Mouse (Mus musculus): Measurements from ENCODE around the gene Xylt1. TPM values are rescaled to one million over a fixed set of nuclear protein-coding genes. Genes with fewer than 3 reads are reported as not detected.

Gene Xylt1
- polyA plus RNA-seq, 1 experiment from 2014 or later: 1.1 TPM

GRCm38 (mm10) chr7:117655732-117656131, 275.0 kb downstream of the Xylt1 start:
- Histone ChIP-seq H3K4me2 (ENCODE audit: low read depth, low read length) (no peak overlapping the region), H3K4me3 (ENCODE audit: low read length) (no peak overlapping the region), H3K9ac (ENCODE audit: low read length) (no peak overlapping the region), H3K4me1 (ENCODE audit: control insufficient read depth, insufficient read depth, low read length) (no peaks in the 10 kb centered on the region), H3K36me3 (ENCODE audit: control insufficient read depth, insufficient read depth) (no peaks in the 10 kb centered on the region), H3K27ac (ENCODE audit: low read length) (no peak overlapping the region), H3K27me3 (ENCODE audit: control insufficient read depth, insufficient read depth, low read length) (no peaks in the 10 kb centered on the region), H3K9me3 (replicated peaks; ENCODE audit: control insufficient read depth, low read length) (no peaks in the 10 kb centered on the region)
- no peak for ATAC-seq (replicated peaks; ENCODE audit: extremely low read depth, insufficient read depth, low FRiP score)
- WGBS: 94% methylated on average over 5 of the region's 5 CpGs

DNA sequence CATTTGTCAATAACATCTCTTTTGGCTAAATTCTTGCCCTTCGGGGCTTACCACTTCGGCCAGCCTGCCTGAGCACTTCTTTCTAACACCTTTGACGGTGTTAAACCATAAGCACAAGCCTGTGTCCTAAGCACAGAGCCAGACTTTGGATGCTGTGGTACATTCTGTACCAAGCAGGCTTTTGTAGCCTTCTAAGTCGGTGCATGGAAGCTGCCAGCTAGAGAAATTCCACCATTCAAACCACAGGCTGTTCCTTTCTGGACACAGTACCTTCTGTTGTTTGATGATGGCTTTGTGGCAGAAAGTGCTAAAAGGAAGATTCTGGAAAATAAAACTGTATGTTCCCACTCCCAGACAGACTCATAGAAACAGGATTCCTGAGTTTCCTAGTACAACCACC, 277.4 kb downstream of the Xylt1 start:
- H3K27ac ChIP-seq (ENCODE audit: low read length): no peak overlapping the region
- no peak for ATAC-seq (replicated peaks; ENCODE audit: extremely low read depth, insufficient read depth, low FRiP score)
- H3K4me3 ChIP-seq (ENCODE audit: low read length): no peak overlapping the region
- H3K4me2 ChIP-seq (ENCODE audit: low read depth, low read length): no peak overlapping the region
- no peaks in the 10 kb centered on the region for H3K27me3 ChIP-seq (ENCODE audit: control insufficient read depth, insufficient read depth, low read length)
- WGBS: 91% methylated on average over 4 of the region's 4 CpGs
- H3K9me3 ChIP-seq (replicated peaks; ENCODE audit: control insufficient read depth, low read length): no peaks in the 10 kb centered on the region
- H3K4me1 ChIP-seq (ENCODE audit: control insufficient read depth, insufficient read depth, low read length): no peaks in the 10 kb centered on the region
- H3K9ac ChIP-seq (ENCODE audit: low read length): no peak overlapping the region
- H3K36me3 ChIP-seq (ENCODE audit: control insufficient read depth, insufficient read depth): no peaks in the 10 kb centered on the region

GRCm38 (mm10) chr7:117658739-117659138, 278.0 kb downstream of the Xylt1 start:
- ATAC-seq (replicated peaks; ENCODE audit: extremely low read depth, insufficient read depth, low FRiP score): no peak
- Histone ChIP-seq H3K9ac (ENCODE audit: low read length) (no peak overlapping the region), H3K9me3 (replicated peaks; ENCODE audit: control insufficient read depth, low read length) (no peaks in the 10 kb centered on the region), H3K27me3 (ENCODE audit: control insufficient read depth, insufficient read depth, low read length) (no peaks in the 10 kb centered on the region), H3K4me3 (ENCODE audit: low read length) (no peak overlapping the region), H3K4me2 (ENCODE audit: low read depth, low read length) (no peak overlapping the region), H3K36me3 (ENCODE audit: control insufficient read depth, insufficient read depth) (no peaks in the 10 kb centered on the region), H3K27ac (ENCODE audit: low read length) (no peak overlapping the region), H3K4me1 (ENCODE audit: control insufficient read depth, insufficient read depth, low read length) (no peaks in the 10 kb centered on the region)
- WGBS: 53% methylated on average over 4 of the region's 4 CpGs

DNA sequence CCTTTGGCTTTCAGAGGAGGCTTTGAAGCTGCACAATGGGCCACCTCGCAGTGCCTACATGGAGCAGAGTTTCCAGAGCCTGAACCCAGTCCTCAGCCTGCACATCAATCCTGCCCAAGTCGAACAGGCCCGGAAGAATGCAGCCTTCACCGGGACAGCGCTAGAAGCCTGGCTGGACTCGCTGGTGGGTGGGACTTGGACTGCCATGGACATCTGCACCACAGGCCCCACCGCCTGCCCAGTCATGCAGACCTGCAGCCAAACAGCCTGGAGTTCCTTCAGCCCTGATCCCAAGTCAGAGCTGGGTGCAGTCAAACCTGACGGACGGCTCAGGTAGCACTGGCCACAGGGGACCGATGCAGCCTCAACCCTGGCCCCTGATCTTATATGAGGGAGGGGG, 286.5 kb downstream of the Xylt1 start:
- Histone ChIP-seq H3K4me3 (ENCODE audit: low read length) (no peak overlapping the region), H3K9ac (ENCODE audit: low read length) (no peak overlapping the region), H3K9me3 (replicated peaks; ENCODE audit: control insufficient read depth, low read length) (no peaks in the 10 kb centered on the region), H3K4me2 (ENCODE audit: low read depth, low read length) (no peak overlapping the region), H3K36me3 (ENCODE audit: control insufficient read depth, insufficient read depth) (peaks cover 5% of the 10 kb centered on the region; the same call in 1 of the 2 replicates), H3K4me1 (ENCODE audit: control insufficient read depth, insufficient read depth, low read length) (no peaks in the 10 kb centered on the region), H3K27ac (ENCODE audit: low read length) (no peak overlapping the region), H3K27me3 (ENCODE audit: control insufficient read depth, insufficient read depth, low read length) (no peaks in the 10 kb centered on the region)
- 86% methylated on average over 10 of the region's 10 CpGs for WGBS
- ATAC-seq (replicated peaks; ENCODE audit: extremely low read depth, insufficient read depth, low FRiP score): no peak

GRCm38 (mm10) chr7:117668226-117668625, 287.4 kb downstream of the Xylt1 start:
- whole genome bisulfite sequencing: 83% methylated on average over 9 of the region's 9 CpGs
- H3K4me2 ChIP-seq (ENCODE audit: low read depth, low read length): no peak overlapping the region
- ATAC-seq (replicated peaks; ENCODE audit: extremely low read depth, insufficient read depth, low FRiP score): no peak

GRCm38 (mm10) chr7:117672121-117672591, 291.4 kb downstream of the Xylt1 start:
- WGBS: 85% methylated on average over 7 of the region's 7 CpGs
- ATAC-seq (replicated peaks; ENCODE audit: extremely low read depth, insufficient read depth, low FRiP score): no peak
- Histone ChIP-seq H3K4me1 (ENCODE audit: control insufficient read depth, insufficient read depth, low read length) (no peaks in the 10 kb centered on the region), H3K9ac (ENCODE audit: low read length) (no peak overlapping the region), H3K4me2 (ENCODE audit: low read depth, low read length) (no peak overlapping the region), H3K27ac (ENCODE audit: low read length) (no peak overlapping the region), H3K36me3 (ENCODE audit: control insufficient read depth, insufficient read depth) (peaks cover 3% of the 10 kb centered on the region; the same call in 1 of the 2 replicates), H3K27me3 (ENCODE audit: control insufficient read depth, insufficient read depth, low read length) (no peaks in the 10 kb centered on the region), H3K9me3 (replicated peaks; ENCODE audit: control insufficient read depth, low read length) (no peaks in the 10 kb centered on the region), H3K4me3 (ENCODE audit: low read length) (no peak overlapping the region)

More at GRCm38 (mm10) chr7:117668226-117668625, 287.4 kb downstream of the Xylt1 start:
- H3K9ac ChIP-seq (ENCODE audit: low read length): no peak overlapping the region
- peaks cover 5% of the 10 kb centered on the region; the same call in 1 of the 2 replicates for H3K36me3 ChIP-seq (ENCODE audit: control insufficient read depth, insufficient read depth)
- no peaks in the 10 kb centered on the region for H3K9me3 ChIP-seq (replicated peaks; ENCODE audit: control insufficient read depth, low read length)
- H3K4me1 ChIP-seq (ENCODE audit: control insufficient read depth, insufficient read depth, low read length): no peaks in the 10 kb centered on the region
- H3K27ac ChIP-seq (ENCODE audit: low read length): no peak overlapping the region
- no peaks in the 10 kb centered on the region for H3K27me3 ChIP-seq (ENCODE audit: control insufficient read depth, insufficient read depth, low read length)
- H3K4me3 ChIP-seq (ENCODE audit: low read length): no peak overlapping the region

DNA sequence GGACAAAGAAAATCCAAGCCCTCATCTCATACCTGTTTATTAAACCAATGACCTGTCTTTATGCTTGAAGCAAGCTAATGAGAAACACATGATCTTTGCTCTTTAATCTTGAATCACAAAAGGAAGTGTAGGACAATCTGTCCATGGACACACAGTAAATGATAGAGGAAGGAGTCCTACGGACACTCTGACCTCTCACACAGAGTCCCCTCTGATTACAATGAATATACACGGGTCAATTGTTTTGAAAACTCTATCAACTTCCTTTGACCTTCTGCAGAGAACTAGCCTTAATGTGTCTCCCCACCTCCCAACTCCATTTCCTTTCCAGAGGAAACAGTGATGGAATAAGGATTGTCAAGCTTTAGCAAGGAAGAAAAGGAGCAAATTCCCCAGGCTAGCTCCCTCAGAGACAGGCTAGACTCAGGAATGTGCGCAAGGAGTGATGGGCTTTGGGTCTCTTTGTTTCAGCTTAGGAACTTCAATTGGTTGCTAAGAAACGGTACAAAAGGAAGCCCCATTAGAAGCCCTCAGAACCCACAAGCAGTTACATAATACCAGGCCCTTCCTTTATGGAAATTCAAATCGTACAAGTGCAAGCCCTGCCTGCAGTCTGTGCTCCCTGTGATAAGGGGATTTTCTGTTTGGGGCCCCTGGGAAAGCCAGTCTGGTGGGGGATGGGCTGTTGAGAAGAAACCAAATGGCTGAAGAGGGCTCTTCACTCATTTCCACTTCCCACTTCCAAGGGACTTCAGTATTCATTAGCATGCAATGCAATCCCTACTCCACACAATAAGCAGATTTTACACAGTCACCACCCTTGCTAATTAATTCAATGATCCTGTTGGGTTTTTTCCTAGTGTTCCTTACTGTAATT, 305.6 kb downstream of the Xylt1 start:
- H3K9me3 ChIP-seq (replicated peaks; ENCODE audit: control insufficient read depth, low read length): no peaks in the 10 kb centered on the region
- H3K36me3 ChIP-seq (ENCODE audit: control insufficient read depth, insufficient read depth): no peaks in the 10 kb centered on the region
- H3K27me3 ChIP-seq (ENCODE audit: control insufficient read depth, insufficient read depth, low read length): no peaks in the 10 kb centered on the region
- no peaks in the 10 kb centered on the region for H3K4me1 ChIP-seq (ENCODE audit: control insufficient read depth, insufficient read depth, low read length)
- no peak overlapping the region for H3K4me3 ChIP-seq (ENCODE audit: low read length)
- no peak overlapping the region for H3K27ac ChIP-seq (ENCODE audit: low read length)
- no peak overlapping the region for H3K9ac ChIP-seq (ENCODE audit: low read length)
- no peak overlapping the region for H3K4me2 ChIP-seq (ENCODE audit: low read depth, low read length)
- ATAC-seq (replicated peaks; ENCODE audit: extremely low read depth, insufficient read depth, low FRiP score): no peak
- 22% methylated on average over 5 of the region's 5 CpGs for WGBS

GRCm38 (mm10) chr7:117686997-117687302, 306.2 kb downstream of the Xylt1 start:
- no peak for ATAC-seq (replicated peaks; ENCODE audit: extremely low read depth, insufficient read depth, low FRiP score)
- no peak overlapping the region for H3K4me2 ChIP-seq (ENCODE audit: low read depth, low read length)

GRCm38 (mm10) chr7:117695612-117696011, 314.8 kb downstream of the Xylt1 start:
- no peaks in the 10 kb centered on the region for H3K9me3 ChIP-seq (replicated peaks; ENCODE audit: control insufficient read depth, low read length)
- H3K27me3 ChIP-seq (ENCODE audit: control insufficient read depth, insufficient read depth, low read length): no peaks in the 10 kb centered on the region
- no peak overlapping the region for H3K9ac ChIP-seq (ENCODE audit: low read length)
- H3K36me3 ChIP-seq (ENCODE audit: control insufficient read depth, insufficient read depth): no peaks in the 10 kb centered on the region
- ATAC-seq (replicated peaks; ENCODE audit: extremely low read depth, insufficient read depth, low FRiP score): no peak
- 85% methylated on average over 4 of the region's 4 CpGs for WGBS
- no peak overlapping the region for H3K4me3 ChIP-seq (ENCODE audit: low read length)
- H3K27ac ChIP-seq (ENCODE audit: low read length): no peak overlapping the region
- no peak overlapping the region for H3K4me2 ChIP-seq (ENCODE audit: low read depth, low read length)
- no peaks in the 10 kb centered on the region for H3K4me1 ChIP-seq (ENCODE audit: control insufficient read depth, insufficient read depth, low read length)

More at GRCm38 (mm10) chr7:117686997-117687302, 306.2 kb downstream of the Xylt1 start:
- WGBS: 82% methylated on average over 3 of the region's 3 CpGs
- no peak overlapping the region for H3K27ac ChIP-seq (ENCODE audit: low read length)
- H3K27me3 ChIP-seq (ENCODE audit: control insufficient read depth, insufficient read depth, low read length): no peaks in the 10 kb centered on the region
- H3K4me1 ChIP-seq (ENCODE audit: control insufficient read depth, insufficient read depth, low read length): no peaks in the 10 kb centered on the region
- no peaks in the 10 kb centered on the region for H3K36me3 ChIP-seq (ENCODE audit: control insufficient read depth, insufficient read depth)
- no peak overlapping the region for H3K9ac ChIP-seq (ENCODE audit: low read length)
- H3K9me3 ChIP-seq (replicated peaks; ENCODE audit: control insufficient read depth, low read length): no peaks in the 10 kb centered on the region
- no peak overlapping the region for H3K4me3 ChIP-seq (ENCODE audit: low read length)

Data from heart, embryonic 16.5 days (tissue).